Mouse (Mus musculus) cerebral cortex, adult 2 months (tissue): ENCODE data around the gene Hnrnpa3.

Experiments used
- WGBS: fragments of 180-500 bp; shearing (Covaris S2); methylation state at CpG from one replicate; pipeline ENCODE4 v1.1.7; 2018; 5-methylcytosine and 5-hydroxymethylcytosine counted together

The Hnrnpa3 gene

DNA sequence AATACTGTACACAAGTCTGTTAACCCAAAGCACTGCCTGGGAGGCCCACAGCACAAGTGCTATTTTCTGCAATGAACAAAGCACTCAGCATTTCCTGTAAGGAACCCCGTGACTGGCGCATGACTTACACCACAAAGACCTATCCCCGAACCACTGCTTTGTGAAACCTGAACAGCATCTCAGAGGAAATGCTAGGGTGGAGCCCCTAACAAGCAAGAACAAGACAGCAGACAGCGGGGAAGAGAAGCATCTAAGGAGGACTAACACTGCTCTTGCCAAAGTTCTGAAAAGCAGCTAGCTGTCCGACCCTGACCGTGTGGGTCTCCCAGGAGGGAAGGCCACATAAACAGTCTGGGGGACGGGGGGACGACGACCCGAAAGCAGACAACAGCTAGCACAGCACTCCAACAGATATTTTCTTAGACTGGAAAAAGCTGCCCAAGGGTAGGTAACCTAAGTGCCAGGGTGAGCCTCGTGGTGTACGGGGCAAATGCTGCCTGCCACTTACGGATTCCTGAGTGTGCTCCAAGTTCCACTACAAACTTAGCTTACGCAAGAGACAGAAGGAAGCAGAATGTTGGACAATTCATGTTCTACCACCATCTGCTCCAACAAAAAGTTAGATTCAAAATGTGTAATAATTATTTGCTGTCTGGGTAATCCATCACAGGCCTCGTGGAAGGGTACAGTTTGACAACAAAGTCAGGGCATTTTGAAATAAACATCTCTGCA, 24.1 kb downstream of the Hnrnpa3 start:
- 51% methylated on average over 15 of the region's 15 CpGs for WGBS

- WGBS: 80% methylated on average over 3 of the region's 3 CpGs
Measured at GRCm38 (mm10) chr2:75684526-75684925, 25.5 kb downstream of the Hnrnpa3 start.

- WGBS: 76% methylated on average over 6 of the region's 6 CpGs
Measured at GRCm38 (mm10) chr2:75685458-75685861, 26.4 kb downstream of the Hnrnpa3 start.

GRCm38 (mm10) chr2:75687040-75687749, 28.1 kb downstream of the Hnrnpa3 start:
- 85% methylated on average over 10 of the region's 10 CpGs for WGBS

GRCm38 (mm10) chr2:75688901-75689300, 29.8 kb downstream of the Hnrnpa3 start:
- WGBS: 67% methylated on average over 1 of the region's 1 CpGs

DNA sequence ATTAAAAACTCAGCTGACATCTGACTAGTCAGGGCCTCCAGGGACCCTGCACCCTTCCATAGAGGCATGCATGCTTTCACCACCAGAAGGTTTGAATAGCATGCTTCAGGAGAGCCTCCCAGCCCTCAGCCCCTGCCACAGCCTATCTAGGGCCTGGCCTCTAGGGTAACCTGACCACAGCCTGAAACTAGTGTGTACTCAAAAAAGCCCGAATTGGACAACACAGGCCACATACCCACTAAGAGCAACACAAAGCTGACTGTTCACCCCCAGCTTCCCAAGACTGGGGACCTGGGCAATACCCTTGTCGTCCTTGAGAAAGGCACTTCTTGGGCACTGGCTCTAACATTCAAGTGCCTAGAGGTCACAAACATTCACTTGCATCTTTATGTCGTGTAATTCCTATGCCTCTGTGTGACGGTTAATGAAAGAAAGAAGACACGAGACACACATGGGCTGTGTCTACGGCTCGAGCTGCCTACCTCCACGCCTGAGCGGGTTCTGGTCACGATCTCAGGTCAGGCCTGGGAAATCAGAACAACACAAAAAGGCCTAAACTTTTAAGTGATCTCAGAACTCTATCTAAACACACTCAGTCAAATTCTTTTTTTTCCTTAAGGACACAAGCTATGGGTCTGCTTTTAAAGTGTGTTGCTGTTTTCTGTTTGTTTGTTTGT, 30.6 kb downstream of the Hnrnpa3 start:
- WGBS: 91% methylated on average over 10 of the region's 10 CpGs

DNA sequence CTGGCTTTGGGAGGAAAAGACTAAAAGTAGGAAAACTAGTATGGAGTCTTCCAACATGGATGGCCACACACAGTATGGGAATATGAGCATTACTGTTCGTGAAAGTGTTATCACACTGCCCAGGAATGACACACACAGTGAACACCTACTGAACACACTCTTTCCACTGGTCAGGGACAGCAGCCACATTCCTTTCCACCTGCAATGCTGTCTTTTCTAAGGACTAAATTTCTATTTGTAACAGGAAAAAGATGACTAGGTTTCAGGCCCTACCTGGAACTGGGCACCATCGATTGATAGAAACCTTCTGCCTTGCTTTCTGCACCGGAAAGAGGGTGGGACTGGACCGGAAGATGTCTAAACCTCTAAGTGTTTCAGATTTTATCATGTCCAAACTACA, 31.6 kb downstream of the Hnrnpa3 start:
- 89% methylated on average over 4 of the region's 4 CpGs for WGBS

DNA sequence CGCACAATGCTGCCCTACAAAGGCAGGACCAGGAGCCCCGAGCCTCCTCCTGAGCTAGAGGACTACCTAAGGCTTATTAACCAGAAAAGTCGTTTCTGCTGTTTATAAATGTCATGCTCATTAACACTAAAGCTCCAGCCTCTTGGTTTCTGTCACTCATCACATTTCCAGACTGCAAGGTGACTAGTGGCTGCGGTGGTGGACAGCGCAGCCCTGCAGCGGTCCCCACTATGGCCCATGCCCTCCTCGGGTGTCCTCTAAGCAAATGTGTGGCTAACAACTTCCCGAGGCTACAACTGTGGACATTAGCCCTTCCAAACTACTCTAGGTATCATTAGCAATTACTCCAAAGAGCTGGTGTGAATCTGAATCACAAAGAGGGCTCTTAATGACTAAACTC, 32.3 kb downstream of the Hnrnpa3 start:
- 87% methylated on average over 8 of the region's 8 CpGs for WGBS

DNA sequence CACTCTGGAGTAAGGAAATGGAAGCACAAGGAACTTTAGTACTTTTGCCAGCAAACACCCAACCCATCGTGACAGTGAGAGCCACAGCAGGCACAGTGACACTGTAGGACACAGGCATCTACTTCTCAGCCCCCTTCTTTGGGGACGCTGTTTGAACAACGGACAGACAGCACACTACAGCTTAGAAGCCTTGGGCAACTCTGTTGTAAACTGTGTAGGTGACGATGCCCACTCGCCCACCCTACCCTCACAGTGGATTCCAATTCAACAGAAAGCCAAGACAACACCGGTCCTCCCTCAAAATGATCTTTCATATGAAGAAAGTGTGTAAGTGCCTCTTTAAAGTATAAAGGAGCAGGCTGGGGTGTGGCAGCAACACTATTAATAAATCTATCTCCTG, 33.3 kb downstream of the Hnrnpa3 start:
- 89% methylated on average over 6 of the region's 6 CpGs for WGBS

- WGBS: 96% methylated on average over 3 of the region's 3 CpGs
Measured at GRCm38 (mm10) chr2:75694926-75695325, 35.9 kb downstream of the Hnrnpa3 start.

- WGBS: 73% methylated on average over 9 of the region's 9 CpGs
Measured at GRCm38 (mm10) chr2:75695676-75696350, 36.8 kb downstream of the Hnrnpa3 start.

- 65% methylated on average over 5 of the region's 5 CpGs for WGBS
Measured at GRCm38 (mm10) chr2:75696371-75696770, 37.3 kb downstream of the Hnrnpa3 start.

DNA sequence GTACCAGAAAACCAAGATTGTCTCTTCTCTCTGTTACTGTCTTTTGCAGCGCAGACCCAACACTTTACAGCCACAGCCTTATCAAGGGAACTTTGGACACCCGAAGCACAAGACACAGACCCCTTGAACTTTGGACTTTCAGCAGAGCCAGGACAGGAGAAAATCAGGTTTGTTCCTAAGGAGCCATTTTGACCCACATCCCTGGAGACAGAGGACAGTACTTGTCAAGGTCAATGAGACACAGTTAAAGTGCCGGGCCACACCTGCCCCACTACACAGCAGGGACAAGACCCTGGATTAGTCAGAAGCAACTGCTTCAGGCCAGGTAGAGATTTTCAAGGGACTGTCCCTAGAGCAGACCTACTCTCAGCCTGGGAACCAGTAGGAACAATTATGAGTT, 38.2 kb downstream of the Hnrnpa3 start:
- WGBS: 93% methylated on average over 3 of the region's 3 CpGs

GRCm38 (mm10) chr2:75698007-75698406, 38.9 kb downstream of the Hnrnpa3 start:
- 66% methylated on average over 4 of the region's 4 CpGs for WGBS

DNA sequence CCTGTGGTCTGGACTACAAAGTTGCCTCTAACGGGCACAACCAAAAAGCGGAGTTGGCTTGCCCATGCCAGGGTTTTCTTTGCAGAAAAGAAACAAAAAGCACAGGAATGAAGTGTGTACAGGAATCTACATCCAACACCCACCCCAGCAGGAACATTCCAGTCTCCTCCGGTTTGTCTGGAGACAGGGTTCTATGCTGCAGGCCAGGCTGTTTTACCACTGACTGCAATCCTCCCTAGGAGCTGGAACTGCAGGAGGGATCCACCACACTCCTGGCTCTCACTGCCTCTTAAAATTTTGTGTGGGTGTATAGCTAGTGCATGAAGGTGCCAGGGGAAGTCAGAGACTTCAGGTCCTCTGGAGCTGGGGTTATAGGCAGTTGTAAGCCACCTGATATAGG, 39.8 kb downstream of the Hnrnpa3 start:
- WGBS: 57% methylated on average over 3 of the region's 3 CpGs

DNA sequence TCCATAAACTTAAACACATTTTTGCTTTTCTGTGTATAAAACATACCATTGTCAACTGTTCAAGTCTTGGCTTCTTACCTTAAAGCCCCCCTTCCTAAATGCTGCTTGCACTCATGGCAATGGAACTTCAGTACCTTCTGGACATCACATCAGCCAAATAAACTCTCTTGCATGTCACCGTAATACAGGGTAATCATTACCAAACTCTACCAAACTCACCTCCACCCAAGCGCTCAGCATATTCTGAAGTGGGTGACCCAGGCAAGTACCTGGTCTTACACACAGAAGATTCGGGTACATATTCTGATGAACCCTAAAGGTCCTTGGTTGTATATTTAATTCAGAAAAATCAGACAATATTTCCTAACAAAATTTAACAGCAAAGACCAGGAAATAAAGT, 41.5 kb downstream of the Hnrnpa3 start:
- WGBS: 97% methylated on average over 3 of the region's 3 CpGs

DNA sequence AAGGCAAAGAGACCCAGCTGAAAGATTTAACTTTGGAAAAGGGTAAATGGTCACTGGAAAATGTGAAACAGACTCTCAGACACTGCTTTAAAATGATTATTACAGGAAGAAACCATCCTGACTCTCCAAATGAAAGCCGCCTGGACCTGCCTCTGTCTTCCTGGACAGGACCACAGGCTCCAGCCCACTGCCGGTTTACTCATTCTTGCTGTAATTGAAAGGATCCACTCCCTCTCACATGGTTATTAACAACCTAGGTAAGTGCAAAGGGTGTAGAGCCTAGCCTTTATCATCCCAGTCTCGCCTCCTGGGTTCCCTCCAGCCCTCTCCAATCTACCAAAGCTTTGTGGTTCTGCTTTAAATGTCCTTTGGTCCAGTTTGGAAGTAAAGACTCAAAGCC, 42.1 kb downstream of the Hnrnpa3 start:
- WGBS: 87% methylated on average over 3 of the region's 3 CpGs

- 72% methylated on average over 9 of the region's 9 CpGs for WGBS
Measured at GRCm38 (mm10) chr2:75701822-75702587, 42.9 kb downstream of the Hnrnpa3 start.

- WGBS: 48% methylated on average over 5 of the region's 5 CpGs
Measured at GRCm38 (mm10) chr2:75702588-75702976, 43.5 kb downstream of the Hnrnpa3 start.

DNA sequence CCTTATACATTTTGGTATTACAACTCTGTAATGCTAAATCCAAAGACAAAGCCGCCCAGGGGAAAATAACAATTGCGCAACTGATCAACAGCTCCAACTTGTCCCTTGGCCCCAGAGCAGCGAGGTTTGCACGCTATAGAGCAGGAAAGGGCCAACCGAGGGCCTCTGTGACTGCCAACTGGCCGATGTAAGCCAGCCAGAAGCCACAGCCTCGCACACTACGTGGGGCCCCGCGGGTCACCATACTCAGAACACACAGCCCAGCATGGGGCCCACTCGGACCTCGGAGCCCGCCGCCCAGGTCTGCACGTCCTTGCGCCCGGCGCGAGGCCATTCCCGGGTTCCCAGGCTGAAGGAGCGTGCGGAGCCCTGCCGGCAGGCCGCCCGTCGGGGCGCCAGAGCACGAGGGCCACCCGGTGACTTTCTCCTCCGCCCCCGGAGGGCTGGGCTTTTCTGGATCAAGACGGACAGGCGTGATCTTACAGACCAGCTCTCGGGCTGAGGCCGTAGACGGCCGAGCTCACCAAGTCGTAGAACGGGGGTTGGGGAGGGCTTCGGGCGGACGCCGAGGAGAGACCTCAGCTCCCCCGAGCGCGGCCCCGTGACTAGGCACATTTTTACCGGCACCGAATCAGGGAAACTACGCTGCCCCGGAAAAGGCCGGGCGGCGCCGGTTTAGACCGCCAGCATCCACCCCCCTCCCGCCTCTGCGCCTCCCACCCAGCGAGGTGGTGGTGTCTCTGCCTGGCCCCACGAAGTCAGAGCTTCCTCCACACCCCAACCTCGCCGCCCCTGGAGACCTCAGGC, 44.5 kb downstream of the Hnrnpa3 start:
- WGBS: 1% methylated on average over 62 of the region's 62 CpGs
